Mouse (Mus musculus): ENCODE measurements around the gene Kif26b. TPM values are rescaled to one million over a fixed set of nuclear protein-coding genes. Genes with fewer than 3 reads are reported as not detected.

Gene Kif26b
- polyA plus RNA-seq, 1 experiment from 2014 or later: 8.7 TPM

DNA sequence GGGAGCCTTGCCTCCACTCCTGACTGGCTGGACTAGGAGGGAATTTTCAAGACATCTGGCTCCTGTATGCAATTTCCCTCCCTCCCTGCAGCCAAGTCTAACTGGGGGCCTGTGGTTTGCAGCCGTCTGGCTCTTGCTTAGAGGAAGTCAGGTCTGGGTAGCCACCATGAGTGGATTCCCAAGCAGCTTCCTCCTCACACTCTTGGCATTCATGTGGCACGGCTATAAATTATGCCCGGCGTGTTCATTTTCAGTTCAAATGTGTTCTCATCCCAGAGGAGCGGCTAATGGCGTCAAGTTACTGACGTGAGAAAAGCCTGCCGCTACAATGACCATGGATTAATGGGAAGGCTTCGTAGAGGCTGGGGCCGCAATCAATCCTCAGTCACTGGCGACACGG, 424.0 kb downstream of the Kif26b start:
- peaks cover 6% of the 10 kb centered on the region for H3K4me1 ChIP-seq (ENCODE audit: control insufficient read depth, insufficient read depth, low read depth, low read length)
- WGBS: 41% methylated on average over 12 of the region's 12 CpGs
- peaks cover 4% of the 10 kb centered on the region; the same call in 1 of the 2 replicates for H3K9me3 ChIP-seq (ENCODE audit: control insufficient read depth, low read length)
- H3K4me3 ChIP-seq (ENCODE audit: low read length): no peak overlapping the region
- peak; percentile 70 for ATAC-seq
- H3K27me3 ChIP-seq (replicated peaks; ENCODE audit: control insufficient read depth, insufficient read depth, low read length): no peaks in the 10 kb centered on the region
- H3K9ac ChIP-seq (ENCODE audit: low read depth, low read length): no peak overlapping the region
- H3K27ac ChIP-seq (ENCODE audit: low read depth, low read length): no peak overlapping the region
- no peaks in the 10 kb centered on the region for H3K36me3 ChIP-seq (ENCODE audit: control insufficient read depth, insufficient read depth, low read length)
- H3K4me2 ChIP-seq (ENCODE audit: low read length): no peak overlapping the region

DNA sequence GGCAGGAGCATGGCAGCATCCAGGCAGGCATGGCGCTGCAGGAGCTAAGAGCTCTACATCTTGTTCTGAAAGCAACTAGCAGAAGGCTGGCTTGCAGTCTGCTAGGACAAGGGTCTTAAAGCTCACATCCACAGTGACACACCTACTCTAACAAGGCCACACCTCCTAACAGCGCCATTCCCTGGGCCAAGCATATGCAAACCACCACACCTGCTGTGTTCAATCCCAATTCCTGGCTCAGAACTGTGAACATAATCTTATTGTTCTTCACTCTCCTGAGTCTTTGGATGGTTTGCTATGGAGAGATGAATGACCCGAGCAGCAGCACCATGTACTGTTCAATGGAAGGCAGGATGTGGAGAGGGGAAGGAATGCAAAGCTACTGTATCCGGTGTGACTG, 429.7 kb downstream of the Kif26b start:
- Histone ChIP-seq H3K9me3 (ENCODE audit: control insufficient read depth, low read length) (no peaks in the 10 kb centered on the region), H3K4me2 (ENCODE audit: low read length) (no peak overlapping the region), H3K9ac (ENCODE audit: low read depth, low read length) (no peak overlapping the region), H3K36me3 (ENCODE audit: control insufficient read depth, insufficient read depth, low read length) (no peaks in the 10 kb centered on the region), H3K27me3 (replicated peaks; ENCODE audit: control insufficient read depth, insufficient read depth, low read length) (no peaks in the 10 kb centered on the region), H3K4me1 (ENCODE audit: control insufficient read depth, insufficient read depth, low read depth, low read length) (peaks cover 2% of the 10 kb centered on the region; the same call in 1 of the 2 replicates), H3K27ac (ENCODE audit: low read depth, low read length) (no peak overlapping the region), H3K4me3 (ENCODE audit: low read length) (no peak overlapping the region)
- 86% methylated on average over 4 of the region's 4 CpGs for WGBS
- no peak for ATAC-seq

DNA sequence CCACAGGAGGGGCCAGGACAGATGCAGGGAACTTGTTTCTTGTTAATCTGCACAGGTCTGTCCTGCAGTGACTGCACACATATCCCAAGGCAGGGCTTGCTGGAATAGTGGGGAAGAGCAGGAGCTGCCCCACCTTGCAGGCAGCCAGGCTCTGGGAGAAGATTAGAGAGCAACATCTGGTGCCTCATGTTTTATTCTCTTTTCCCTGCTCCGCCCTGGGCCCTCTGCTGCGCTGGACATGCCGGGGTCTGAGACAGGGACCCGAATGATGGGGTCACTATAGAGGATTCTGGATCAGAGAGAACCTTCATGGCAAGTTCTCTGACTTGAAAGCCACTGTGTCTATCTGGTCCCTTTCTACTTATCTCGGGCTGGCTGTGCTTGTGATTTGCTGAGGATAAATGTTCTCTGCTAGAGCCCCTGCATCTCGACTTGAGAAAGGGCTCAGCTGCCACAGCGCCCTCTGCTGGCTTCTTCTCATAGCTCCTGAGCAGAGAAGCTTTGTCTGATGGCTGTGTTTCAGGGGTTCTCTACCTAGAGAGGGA, 431.2 kb downstream of the Kif26b start:
- ATAC-seq: peak; percentile 86
- peaks cover 2% of the 10 kb centered on the region; the same call in 1 of the 2 replicates for H3K4me1 ChIP-seq (ENCODE audit: control insufficient read depth, insufficient read depth, low read depth, low read length)
- no peak overlapping the region for H3K27ac ChIP-seq (ENCODE audit: low read depth, low read length)
- H3K4me2 ChIP-seq (ENCODE audit: low read length): no peak overlapping the region
- no peaks in the 10 kb centered on the region for H3K36me3 ChIP-seq (ENCODE audit: control insufficient read depth, insufficient read depth, low read length)
- no peak overlapping the region for H3K4me3 ChIP-seq (ENCODE audit: low read length)
- H3K9me3 ChIP-seq (ENCODE audit: control insufficient read depth, low read length): no peaks in the 10 kb centered on the region
- no peaks in the 10 kb centered on the region for H3K27me3 ChIP-seq (replicated peaks; ENCODE audit: control insufficient read depth, insufficient read depth, low read length)
- WGBS: 34% methylated on average over 7 of the region's 7 CpGs
- H3K9ac ChIP-seq (ENCODE audit: low read depth, low read length): no peak overlapping the region

DNA sequence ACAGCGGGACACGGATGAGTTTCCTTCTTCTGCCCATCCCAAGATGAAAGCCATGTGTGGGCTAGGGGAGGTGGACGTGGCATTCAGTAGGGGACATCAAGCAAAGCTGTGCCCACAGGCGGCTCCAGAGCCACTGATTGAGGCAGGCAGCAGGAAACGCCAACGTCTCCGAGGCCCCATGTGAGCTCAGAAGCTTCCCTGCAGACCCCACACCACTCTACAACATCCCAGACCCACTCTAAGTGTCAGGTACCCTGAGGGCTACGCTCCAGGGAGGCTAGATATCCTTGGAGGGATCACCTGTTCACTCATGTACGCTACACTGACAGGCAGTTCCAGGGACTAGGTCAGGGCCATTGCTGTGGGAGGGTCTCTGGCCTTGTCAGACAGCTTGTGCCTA, 432.7 kb downstream of the Kif26b start:
- 72% methylated on average over 9 of the region's 9 CpGs for WGBS
- Histone ChIP-seq H3K27me3 (replicated peaks; ENCODE audit: control insufficient read depth, insufficient read depth, low read length) (no peaks in the 10 kb centered on the region), H3K9ac (ENCODE audit: low read depth, low read length) (no peak overlapping the region)

DNA sequence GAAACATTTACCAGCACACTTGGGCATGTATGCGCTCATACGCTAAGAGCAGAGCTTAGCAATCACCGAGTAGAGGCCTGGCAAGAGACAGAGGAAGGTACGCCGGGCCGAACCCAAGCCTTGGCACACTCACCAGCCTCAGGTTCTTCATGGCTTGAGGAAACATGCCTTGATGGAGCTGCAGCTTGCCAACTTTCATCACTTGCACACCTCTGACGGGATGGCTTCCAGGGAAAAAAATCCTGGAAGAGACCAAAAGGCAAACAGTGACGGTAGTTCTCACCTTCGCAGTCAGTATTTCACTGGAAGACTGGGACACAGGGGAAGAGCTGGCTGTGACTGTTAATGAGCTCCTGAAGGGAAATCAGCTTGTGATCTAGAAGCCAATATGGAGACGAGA, 443.1 kb downstream of the Kif26b start:
- 86% methylated on average over 10 of the region's 10 CpGs for WGBS
- Histone ChIP-seq H3K9ac (ENCODE audit: low read depth, low read length) (no peak overlapping the region), H3K4me3 (ENCODE audit: low read length) (no peak overlapping the region)

More for the DNA sequence above, 432.7 kb downstream of the Kif26b start:
- no peak for ATAC-seq
- H3K4me1 ChIP-seq (ENCODE audit: control insufficient read depth, insufficient read depth, low read depth, low read length): peaks cover 2% of the 10 kb centered on the region; the same call in 1 of the 2 replicates
- H3K4me3 ChIP-seq (ENCODE audit: low read length): no peak overlapping the region
- H3K4me2 ChIP-seq (ENCODE audit: low read length): no peak overlapping the region
- no peaks in the 10 kb centered on the region for H3K36me3 ChIP-seq (ENCODE audit: control insufficient read depth, insufficient read depth, low read length)
- no peaks in the 10 kb centered on the region for H3K9me3 ChIP-seq (ENCODE audit: control insufficient read depth, low read length)
- no peak overlapping the region for H3K27ac ChIP-seq (ENCODE audit: low read depth, low read length)

DNA sequence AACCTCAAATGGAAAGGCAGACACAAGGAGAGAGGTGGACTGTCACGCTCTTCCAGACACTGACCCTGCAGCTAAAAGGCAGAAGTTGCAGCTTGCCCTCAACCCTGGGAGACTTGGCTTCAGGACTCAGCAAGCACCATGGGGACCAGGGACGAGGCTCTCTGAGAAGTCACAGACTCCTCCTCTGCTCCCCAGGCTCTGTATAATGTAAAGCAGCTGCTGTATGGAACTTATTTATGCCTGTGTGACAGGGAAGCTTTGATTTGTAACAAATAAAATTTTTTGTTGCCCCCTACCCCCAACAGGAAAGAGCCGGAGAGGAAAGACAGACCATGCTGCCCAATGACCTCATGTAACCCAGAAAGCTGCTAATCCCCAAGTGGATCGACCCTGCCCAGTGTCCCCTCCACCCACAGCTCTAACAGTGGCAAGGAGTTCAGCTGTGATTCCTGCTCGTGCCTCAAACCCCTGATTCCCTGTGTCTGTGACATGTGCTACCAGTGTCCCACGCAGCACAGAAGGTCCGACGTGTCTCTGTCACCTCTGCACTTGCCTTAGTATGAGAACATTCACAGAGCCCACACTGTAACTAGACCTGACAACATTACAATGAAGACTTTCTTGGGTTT, 449.8 kb downstream of the Kif26b start:
- Histone ChIP-seq H3K27me3 (replicated peaks; ENCODE audit: control insufficient read depth, insufficient read depth, low read length) (no peaks in the 10 kb centered on the region), H3K4me1 (ENCODE audit: control insufficient read depth, insufficient read depth, low read depth, low read length) (no peaks in the 10 kb centered on the region), H3K36me3 (ENCODE audit: control insufficient read depth, insufficient read depth, low read length) (no peaks in the 10 kb centered on the region), H3K27ac (ENCODE audit: low read depth, low read length) (no peak overlapping the region), H3K9me3 (ENCODE audit: control insufficient read depth, low read length) (no peaks in the 10 kb centered on the region), H3K4me3 (ENCODE audit: low read length) (no peak overlapping the region), H3K4me2 (ENCODE audit: low read length) (no peak overlapping the region), H3K9ac (ENCODE audit: low read depth, low read length) (no peak overlapping the region)
- WGBS: 64% methylated on average over 8 of the region's 8 CpGs
- no peak for ATAC-seq

More for the DNA sequence above, 443.1 kb downstream of the Kif26b start:
- Histone ChIP-seq H3K4me1 (ENCODE audit: control insufficient read depth, insufficient read depth, low read depth, low read length) (no peaks in the 10 kb centered on the region), H3K27ac (ENCODE audit: low read depth, low read length) (no peak overlapping the region), H3K9me3 (ENCODE audit: control insufficient read depth, low read length) (no peaks in the 10 kb centered on the region), H3K36me3 (ENCODE audit: control insufficient read depth, insufficient read depth, low read length) (no peaks in the 10 kb centered on the region), H3K4me2 (ENCODE audit: low read length) (no peak overlapping the region), H3K27me3 (replicated peaks; ENCODE audit: control insufficient read depth, insufficient read depth, low read length) (no peaks in the 10 kb centered on the region)
- ATAC-seq: no peak

DNA sequence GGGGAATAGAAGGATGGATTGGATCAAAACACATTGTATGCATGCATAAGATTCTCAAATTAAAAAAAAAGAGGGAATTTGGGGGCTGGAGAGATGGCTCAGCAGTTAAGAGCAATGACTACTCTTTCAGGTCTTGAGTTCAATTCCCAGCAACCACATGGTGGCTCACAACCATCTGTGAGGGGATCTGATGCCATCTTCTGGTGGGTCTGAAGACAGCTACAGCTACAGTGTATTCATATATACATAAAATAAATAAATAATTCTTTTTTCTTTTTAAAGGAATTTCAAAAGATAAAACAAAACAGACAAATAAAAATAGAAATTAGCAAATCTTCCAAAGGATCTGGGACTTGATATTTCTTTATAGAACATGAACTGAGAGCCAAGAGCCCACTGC, 451.3 kb downstream of the Kif26b start:
- no peak overlapping the region for H3K9ac ChIP-seq (ENCODE audit: low read depth, low read length)
- H3K4me3 ChIP-seq (ENCODE audit: low read length): no peak overlapping the region
- H3K9me3 ChIP-seq (ENCODE audit: control insufficient read depth, low read length): no peaks in the 10 kb centered on the region
- H3K36me3 ChIP-seq (ENCODE audit: control insufficient read depth, insufficient read depth, low read length): no peaks in the 10 kb centered on the region
- no peak overlapping the region for H3K4me2 ChIP-seq (ENCODE audit: low read length)
- H3K27ac ChIP-seq (ENCODE audit: low read depth, low read length): no peak overlapping the region
- no peaks in the 10 kb centered on the region for H3K4me1 ChIP-seq (ENCODE audit: control insufficient read depth, insufficient read depth, low read depth, low read length)
- H3K27me3 ChIP-seq (replicated peaks; ENCODE audit: control insufficient read depth, insufficient read depth, low read length): no peaks in the 10 kb centered on the region
- no peak for ATAC-seq

DNA sequence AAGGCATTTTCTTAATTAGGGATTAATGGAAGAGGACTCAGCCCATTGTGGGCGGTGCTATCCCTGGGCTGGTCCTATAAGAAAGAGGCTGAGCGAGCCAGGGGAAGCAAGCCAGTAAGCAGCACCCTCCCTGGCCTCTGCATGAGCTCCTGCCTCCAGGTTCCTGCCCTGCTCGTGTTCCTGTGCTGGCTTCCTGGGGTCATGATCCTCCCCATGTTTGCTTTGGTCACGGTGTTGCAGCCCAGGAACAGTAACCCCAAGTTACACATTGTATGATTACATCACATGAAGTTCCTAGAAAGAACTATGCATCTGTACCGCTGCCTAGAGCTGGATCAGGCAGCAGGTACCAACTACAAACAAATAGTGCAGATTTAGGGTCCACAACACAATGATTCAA, 452.7 kb downstream of the Kif26b start:
- no peak for ATAC-seq
- WGBS: 70% methylated on average over 5 of the region's 5 CpGs
- H3K27ac ChIP-seq (ENCODE audit: low read depth, low read length): no peak overlapping the region
- no peak overlapping the region for H3K4me2 ChIP-seq (ENCODE audit: low read length)
- no peaks in the 10 kb centered on the region for H3K36me3 ChIP-seq (ENCODE audit: control insufficient read depth, insufficient read depth, low read length)
- no peaks in the 10 kb centered on the region for H3K9me3 ChIP-seq (ENCODE audit: control insufficient read depth, low read length)
- no peak overlapping the region for H3K9ac ChIP-seq (ENCODE audit: low read depth, low read length)
- H3K27me3 ChIP-seq (replicated peaks; ENCODE audit: control insufficient read depth, insufficient read depth, low read length): no peaks in the 10 kb centered on the region
- H3K4me3 ChIP-seq (ENCODE audit: low read length): no peak overlapping the region
- no peaks in the 10 kb centered on the region for H3K4me1 ChIP-seq (ENCODE audit: control insufficient read depth, insufficient read depth, low read depth, low read length)

DNA sequence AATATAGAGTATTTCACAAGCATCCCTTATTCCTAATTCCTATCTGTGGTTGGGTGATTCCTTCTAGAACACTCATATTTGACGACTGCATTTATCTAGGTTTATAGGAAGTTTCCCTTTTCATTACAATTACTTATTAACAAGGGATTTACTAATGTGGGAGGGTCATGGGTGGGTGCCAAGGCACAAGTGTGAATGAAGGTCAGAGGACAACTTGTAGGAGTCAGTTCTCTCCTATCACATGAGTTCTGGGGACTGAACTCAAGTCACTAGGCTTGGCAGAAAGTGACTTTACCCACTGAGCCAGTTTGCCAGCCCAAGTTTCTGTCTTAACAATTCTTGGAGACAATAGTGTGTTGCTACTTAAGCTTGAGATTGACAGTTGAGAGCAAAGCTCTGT, 459.3 kb downstream of the Kif26b start:
- peaks cover 7% of the 10 kb centered on the region for H3K4me1 ChIP-seq (ENCODE audit: control insufficient read depth, insufficient read depth, low read depth, low read length)
- ATAC-seq: no peak
- H3K4me3 ChIP-seq (ENCODE audit: low read length): no peak overlapping the region
- no peak overlapping the region for H3K27ac ChIP-seq (ENCODE audit: low read depth, low read length)
- no peaks in the 10 kb centered on the region for H3K36me3 ChIP-seq (ENCODE audit: control insufficient read depth, insufficient read depth, low read length)
- H3K27me3 ChIP-seq (replicated peaks; ENCODE audit: control insufficient read depth, insufficient read depth, low read length): no peaks in the 10 kb centered on the region
- WGBS: 97% methylated on average over 1 of the region's 1 CpGs
- H3K9me3 ChIP-seq (ENCODE audit: control insufficient read depth, low read length): no peaks in the 10 kb centered on the region
- H3K9ac ChIP-seq (ENCODE audit: low read depth, low read length): no peak overlapping the region
- no peak overlapping the region for H3K4me2 ChIP-seq (ENCODE audit: low read length)

Data from hindbrain, embryonic 16.5 days (tissue).